Mouse (Mus musculus) embryonic fibroblast, embryonic 13.5 days (primary cell): ENCODE results near the gene Gars.

Experiments used
- CTCF ChIP-seq: IDR thresholded peaks from 2 replicates; pipeline ENCODE4 v1.5.1; 2011; ENCODE audit warnings: mild to moderate bottlenecking, control low read depth, low read length, moderate library complexity, borderline replicate concordance; ENCODE audit not compliant: insufficient read depth
- POLR2A ChIP-seq: IDR thresholded peaks from 2 replicates; pipeline ENCODE4 v1.6.1; 2011; ENCODE audit warnings: low read depth, mild to moderate bottlenecking, control low read depth, low read length, moderate library complexity

DNA sequence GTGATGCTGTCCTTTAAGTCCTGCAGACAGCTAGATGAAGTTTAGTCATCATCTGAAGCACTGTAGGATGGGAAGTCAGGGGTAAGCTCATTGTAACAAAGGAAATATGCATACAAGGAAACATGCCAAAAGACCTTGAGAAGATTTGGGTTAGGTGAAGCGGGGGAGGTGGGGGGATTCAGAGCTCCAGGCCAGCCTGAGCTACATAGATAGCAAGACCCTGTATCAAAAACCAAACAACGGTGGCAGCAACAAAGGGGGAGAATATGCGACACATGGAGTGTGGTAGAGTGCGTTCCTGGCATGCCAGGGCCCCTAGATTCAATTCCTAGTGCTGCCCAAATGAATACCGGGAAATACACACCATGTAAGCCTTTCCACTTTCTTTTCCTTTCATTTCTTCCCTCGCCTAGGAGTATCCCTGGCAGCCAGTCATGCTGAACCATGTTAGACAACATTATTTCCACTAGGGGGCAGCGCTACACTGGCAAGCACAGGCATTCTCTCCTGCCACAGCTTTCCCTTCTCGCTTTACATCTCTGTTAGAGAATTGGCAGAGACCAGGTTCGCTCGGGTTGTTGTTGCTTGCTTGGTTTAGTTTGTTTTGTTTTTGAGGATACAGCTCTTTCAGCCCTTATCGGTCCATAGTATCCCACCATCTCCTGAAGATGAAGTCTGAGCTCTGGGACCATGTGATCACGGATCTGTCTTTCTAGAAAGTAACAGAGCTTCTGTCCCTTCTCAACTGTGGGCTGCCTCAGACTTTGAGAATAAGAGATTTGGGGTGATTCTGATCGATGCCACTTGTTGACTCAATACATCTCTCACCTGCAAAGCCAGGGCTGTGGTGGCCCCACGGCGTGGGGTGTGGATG lies 20.9 kb upstream of the Gars start:
- TF ChIP-seq CTCF (peak; percentile 81), POLR2A (no peak)
